Mouse (Mus musculus) left cerebral cortex, adult 9 months (tissue): ENCODE results near the gene Gm10670.
"Not testable (repeated sequence)": the region's sequence is repeated elsewhere in the genome, so short reads cannot be mapped to it uniquely, and the experiment has no call there.

ENCODE experiments used
- DNase-seq, 2 experiments: peaks; one replicate each; pipeline ENCODE4 v3.0.0; 2022; ENCODE audit warnings: low spot score in 2 of 2

Gm10670 gene

DNA sequence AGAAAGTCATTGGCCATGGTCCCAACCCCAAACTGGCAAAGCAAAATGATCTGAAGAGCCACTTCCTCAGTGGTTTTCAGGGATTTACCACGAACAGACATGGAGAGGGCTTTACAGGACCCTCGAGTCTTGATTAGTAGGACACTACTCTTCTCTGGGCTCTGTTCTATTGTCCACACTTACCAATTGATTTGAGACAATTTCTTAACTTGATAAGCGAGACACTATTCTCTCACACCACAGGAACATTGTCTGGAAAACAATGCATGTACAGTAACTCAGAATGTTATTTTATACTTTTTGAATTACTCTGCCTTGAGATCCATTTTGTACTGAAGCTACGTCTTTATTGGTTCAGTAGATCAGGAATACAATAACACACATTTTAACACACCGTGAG, at the start of gene Gm10670:
Gene Gm10670 (minus strand): TSS at position 101 of the 400 bp plus-strand sequence.
- DNase-seq = not testable (repeated sequence)

DNA sequence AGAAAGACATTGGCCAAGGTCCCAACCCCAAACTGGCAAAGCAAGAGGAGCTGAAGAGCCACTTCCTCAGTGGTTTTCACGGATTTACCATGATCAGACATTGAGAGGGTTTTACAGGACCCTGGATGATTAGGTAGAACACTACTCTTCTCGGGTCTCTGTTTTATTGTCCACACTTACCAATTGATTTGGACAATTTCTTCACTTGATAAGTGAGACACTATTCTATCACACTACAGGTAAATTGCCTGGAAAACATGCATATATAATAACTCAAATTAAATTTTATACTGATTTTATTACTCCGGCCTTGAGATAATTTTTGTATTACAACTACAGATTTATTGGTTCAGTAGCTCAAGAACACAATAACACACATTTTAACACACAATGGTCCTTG, 35.7 kb upstream of the Gm10670 start, which contains the start of gene Vmn1r103:
Gene Vmn1r103 (minus strand): TSS at position 101 of the 400 bp plus-strand sequence.
- DNase-seq = not testable (repeated sequence)

DNA sequence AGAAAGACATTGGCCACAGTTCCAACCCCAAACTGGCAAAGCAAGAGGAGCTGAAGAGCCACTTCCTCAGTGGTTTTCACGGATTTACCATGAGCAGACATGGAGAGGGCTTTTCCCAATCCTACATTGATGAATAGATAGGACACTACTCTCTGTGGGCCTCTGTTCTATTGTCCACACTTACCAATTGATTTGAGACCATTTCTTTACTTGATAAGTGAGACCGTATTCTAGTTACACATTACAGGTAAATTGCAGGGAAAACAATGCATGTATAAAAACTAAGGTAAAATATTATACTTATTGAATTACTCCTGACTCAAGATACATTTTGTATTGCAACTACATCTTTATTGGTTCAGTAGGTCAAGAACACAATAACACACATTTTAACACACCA, 32.2 kb downstream of the Gm10670 start, which contains the start of gene Vmn1r101:
Gene Vmn1r101 (minus strand): TSS at position 101 of the 400 bp plus-strand sequence.
- DNase-seq = not testable (repeated sequence)
